Mouse (Mus musculus) kidney, adult 2 months (tissue): ENCODE results near the gene Armc8.

ENCODE experiments used
- CTCF ChIP-seq: fragments of 200-500 bp; conservative IDR thresholded peaks from 2 replicates; pipeline ENCODE4 v1.5.1; 2011; ENCODE audit warnings: low read depth, mild to moderate bottlenecking, control low read depth, low read length, moderate library complexity, mixed read lengths; ENCODE audit not compliant: insufficient read depth, insufficient read length
- POLR2A ChIP-seq: fragments of 200-500 bp; IDR thresholded peaks from one replicate; pipeline ENCODE4 v1.6.1; 2011; ENCODE audit warnings: low read depth, low read length, control low read depth

GRCm38 (mm10) chr9:99430806-99431205 lies 137.9 kb downstream of the Armc8 start:
- TF ChIP-seq CTCF (no peak), POLR2A (no peak)
